Mouse (Mus musculus) hindbrain, embryonic 14.5 days (tissue): ENCODE results near the gene Klk9. TPM values are rescaled to one million over a fixed set of nuclear protein-coding genes. Genes with fewer than 3 reads are reported as not detected.

Experiments used
- ATAC-seq: fragments of 200-750 bp; cut with Nextera tagmentation; 2 replicates; pipeline ENCODE4 v1.8.0; 2017; ENCODE audit warnings: moderate number of reproducible peaks, mild to moderate bottlenecking, moderate TSS enrichment, moderate library complexity; ENCODE audit not compliant: low FRiP score
- DNase-seq: peaks from one replicate; pipeline ENCODE4 v3.0.0-alpha.2; 2015; ENCODE audit warnings: low spot score
- H3K27ac ChIP-seq: fragments of 300-500 bp; sonication (generic); 2 replicates; pipeline ENCODE4 v1.5.1; 2014; ENCODE audit warnings: mild to moderate bottlenecking, moderate library complexity
- H3K27me3 ChIP-seq: fragments of 300-500 bp; sonication (generic); 2 replicates; pipeline ENCODE4 v1.6.1; 2014; ENCODE audit warnings: mild to moderate bottlenecking, low read length, mixed read lengths; ENCODE audit not compliant: control insufficient read depth, insufficient read depth
- H3K36me3 ChIP-seq: fragments of 300-500 bp; sonication (generic); replicated peaks from 2 replicates; pipeline ENCODE4 v1.6.1; 2014; ENCODE audit not compliant: control insufficient read depth, insufficient read depth
- H3K4me1 ChIP-seq: fragments of 300-500 bp; sonication (generic); replicated peaks from 2 replicates; pipeline ENCODE4 v1.6.1; 2014; ENCODE audit warnings: antibody characterized with exemption, low read length, mixed read lengths; ENCODE audit not compliant: control insufficient read depth, insufficient read depth
- H3K4me2 ChIP-seq: fragments of 300-500 bp; sonication (generic); replicated peaks from 2 replicates; pipeline ENCODE4 v1.6.1; 2014; ENCODE audit warnings: mild to moderate bottlenecking, moderate library complexity
- H3K4me3 ChIP-seq: fragments of 300-500 bp; sonication (generic); replicated peaks from 2 replicates; pipeline ENCODE4 v1.5.1; 2014; ENCODE audit warnings: mild to moderate bottlenecking, low read length
- H3K9ac ChIP-seq: fragments of 300-500 bp; sonication (generic); 2 replicates; pipeline ENCODE4 v1.6.1; 2014
- H3K9me3 ChIP-seq: fragments of 300-500 bp; sonication (generic); 2 replicates; pipeline ENCODE4 v1.6.1; 2016; ENCODE audit warnings: low read length; ENCODE audit not compliant: control insufficient read depth
- WGBS: fragments of 180-500 bp; shearing (Covaris S2); extraction: QIAGEN DNeasy Blood & Tissue Kit; methylation state at CpG from one replicate; pipeline ENCODE4 v1.1.7; 2014; 5-methylcytosine and 5-hydroxymethylcytosine counted together
- polyA plus RNA-seq: library from polyadenylated mRNA; unstranded; fragments of >200 nt; fragmentation: Nextera tagmentation; extraction: Ambion mirVana; gene quantifications from 2 replicates; pipeline ENCODE4 v1.2.1, GENCODE M21; 2014

The Klk9 gene
- polyA plus RNA-seq, 1 experiment from 2014 or later = not detected

DNA sequence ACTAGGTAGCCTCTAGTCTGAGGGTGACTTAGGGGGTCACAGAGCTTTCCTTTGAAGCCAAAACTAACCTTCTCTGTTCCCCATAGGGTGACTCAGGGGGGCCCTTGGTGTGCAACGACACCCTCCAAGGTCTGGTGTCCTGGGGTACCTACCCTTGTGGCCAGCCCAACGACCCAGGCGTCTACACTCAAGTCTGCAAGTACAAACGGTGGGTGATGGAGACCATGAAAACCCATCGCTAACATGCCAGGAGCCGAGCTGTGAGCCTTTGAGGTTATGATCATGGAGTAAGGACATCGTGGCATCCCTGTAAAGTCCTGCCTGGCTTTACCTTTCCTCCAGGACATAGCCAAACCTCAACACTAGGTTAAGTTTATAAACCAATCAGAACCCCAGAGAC lies 23.5 kb downstream of the Klk9 start:
- H3K36me3 ChIP-seq = no peaks in the 10 kb centered on the region
- no peaks in the 10 kb centered on the region for H3K4me1 ChIP-seq
- ATAC-seq (no peak), DNase-seq (no peak)
- 93% methylated on average over 7 of the region's 7 CpGs for WGBS
- no peaks in the 10 kb centered on the region for H3K27me3 ChIP-seq
- no peak overlapping the region for H3K9ac ChIP-seq
- no peak overlapping the region for H3K4me2 ChIP-seq
- H3K9me3 ChIP-seq = no peaks in the 10 kb centered on the region
- no peak overlapping the region for H3K27ac ChIP-seq
- no peak overlapping the region for H3K4me3 ChIP-seq

DNA sequence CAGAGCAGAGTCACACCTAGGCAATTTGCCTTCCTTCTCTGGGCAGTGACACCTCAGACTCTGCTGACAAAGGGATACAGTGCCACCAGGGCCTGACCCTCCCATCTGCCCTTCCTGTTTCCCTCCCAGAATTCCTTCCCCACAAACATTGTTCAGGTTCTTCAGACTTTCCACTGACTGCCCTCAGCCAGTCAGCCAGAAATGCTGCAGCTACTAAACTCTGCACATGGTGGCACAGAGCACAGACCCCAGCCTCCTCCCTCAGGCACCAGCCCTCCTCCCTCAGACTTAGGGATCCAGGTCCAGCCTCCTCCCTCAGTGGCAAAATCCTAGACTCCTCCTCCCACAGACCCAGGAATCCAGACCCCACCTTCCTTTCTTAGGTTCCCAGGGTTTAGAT lies 25.1 kb downstream of the Klk9 start:
- Histone ChIP-seq H3K27ac (no peak overlapping the region), H3K4me2 (no peak overlapping the region), H3K36me3 (no peaks in the 10 kb centered on the region), H3K9ac (no peak overlapping the region), H3K27me3 (no peaks in the 10 kb centered on the region), H3K4me1 (no peaks in the 10 kb centered on the region), H3K4me3 (no peak overlapping the region), H3K9me3 (no peaks in the 10 kb centered on the region)
- DNase-seq (no peak), ATAC-seq (no peak)

- H3K36me3 ChIP-seq = no peaks in the 10 kb centered on the region
- DNase-seq = no peak
- no peaks in the 10 kb centered on the region for H3K9me3 ChIP-seq
- no peak overlapping the region for H3K27ac ChIP-seq
- ATAC-seq = no peak
- H3K4me3 ChIP-seq = no peak overlapping the region
- WGBS = 95% methylated on average over 7 of the region's 7 CpGs
- no peaks in the 10 kb centered on the region for H3K27me3 ChIP-seq
- H3K4me1 ChIP-seq = no peaks in the 10 kb centered on the region
- H3K4me2 ChIP-seq = no peak overlapping the region
- no peak overlapping the region for H3K9ac ChIP-seq
Measured at GRCm38 (mm10) chr7:43821581-43821980, 29.9 kb downstream of the Klk9 start.

DNA sequence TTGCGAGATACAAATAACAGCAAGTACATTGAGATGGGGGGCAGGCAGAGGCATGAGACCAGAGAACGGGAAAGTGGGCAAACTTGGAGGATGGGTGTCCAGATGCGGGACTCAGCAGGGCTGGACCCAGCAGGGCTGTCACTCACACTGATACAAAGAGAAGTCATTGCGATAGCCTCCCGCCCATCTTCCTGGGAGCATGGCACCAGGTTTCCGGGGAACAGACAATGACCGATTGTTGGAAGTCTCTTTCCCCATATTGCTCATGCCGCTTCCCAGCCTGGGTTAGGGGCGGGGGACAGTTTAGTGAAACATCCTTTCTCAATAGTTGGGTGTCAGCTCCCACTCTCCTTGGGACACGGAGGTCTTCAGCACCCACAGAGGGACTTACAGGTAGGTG lies 32.5 kb downstream of the Klk9 start, which contains the start of gene Klk6:
Klk6 (plus strand) TSS at position 301 of the 400 bp plus-strand sequence.
- no peak within 1 kb of the TSS for H3K27ac ChIP-seq
- ATAC-seq (no peak), DNase-seq (no peak)
- 76% methylated on average over 10 of the region's 10 CpGs for WGBS
- no peak within 1 kb of the TSS for H3K9ac ChIP-seq
- H3K4me1 ChIP-seq = no peaks in the 10 kb centered on the region
- no peaks in the 10 kb centered on the region for H3K27me3 ChIP-seq
- no peak within 1 kb of the TSS for H3K4me2 ChIP-seq
- no peak within 1 kb of the TSS for H3K4me3 ChIP-seq
- no peaks in the 10 kb centered on the region for H3K9me3 ChIP-seq
- H3K36me3 ChIP-seq = no peaks in the 10 kb centered on the region

GRCm38 (mm10) chr7:43826056-43826455 lies 34.4 kb downstream of the Klk9 start:
- no peak overlapping the region for H3K4me3 ChIP-seq
- H3K9ac ChIP-seq = no peak overlapping the region
- H3K36me3 ChIP-seq = no peaks in the 10 kb centered on the region
- ATAC-seq (no peak), DNase-seq (no peak)
- H3K9me3 ChIP-seq = no peaks in the 10 kb centered on the region
- no peaks in the 10 kb centered on the region for H3K4me1 ChIP-seq
- H3K4me2 ChIP-seq = no peak overlapping the region
- no peaks in the 10 kb centered on the region for H3K27me3 ChIP-seq
- whole genome bisulfite sequencing = 90% methylated on average over 5 of the region's 5 CpGs
- H3K27ac ChIP-seq = no peak overlapping the region

DNA sequence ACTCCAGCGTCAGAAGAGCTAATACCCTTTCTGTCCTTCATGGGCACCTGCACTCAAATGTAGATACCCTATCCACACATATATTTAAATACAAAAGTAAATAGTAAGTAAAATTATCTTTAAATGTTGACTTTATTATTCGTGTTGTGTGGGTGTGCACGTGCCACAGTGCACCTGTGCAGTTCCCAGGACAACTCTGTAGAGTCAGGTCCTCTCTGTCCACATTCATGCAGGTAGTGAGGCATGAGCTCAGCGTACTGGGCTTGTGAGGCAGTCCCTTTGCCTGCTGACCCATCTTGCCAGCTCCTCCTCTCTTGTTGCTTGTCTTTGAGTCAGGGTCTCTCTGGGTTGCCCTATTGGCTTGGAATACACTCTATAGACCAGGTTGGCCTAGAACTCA lies 36.0 kb downstream of the Klk9 start:
- ATAC-seq (no peak), DNase-seq (no peak)
- H3K4me2 ChIP-seq = no peak overlapping the region
- H3K4me3 ChIP-seq = no peak overlapping the region
- no peaks in the 10 kb centered on the region for H3K27me3 ChIP-seq
- no peaks in the 10 kb centered on the region for H3K36me3 ChIP-seq
- no peaks in the 10 kb centered on the region for H3K9me3 ChIP-seq
- H3K9ac ChIP-seq = no peak overlapping the region
- WGBS = 83% methylated on average over 4 of the region's 4 CpGs
- no peak overlapping the region for H3K27ac ChIP-seq
- H3K4me1 ChIP-seq = no peaks in the 10 kb centered on the region

GRCm38 (mm10) chr7:43829006-43829405 lies 37.3 kb downstream of the Klk9 start:
- Histone ChIP-seq H3K9me3 (no peaks in the 10 kb centered on the region), H3K9ac (no peak overlapping the region), H3K36me3 (no peaks in the 10 kb centered on the region), H3K27me3 (no peaks in the 10 kb centered on the region), H3K4me3 (no peak overlapping the region), H3K27ac (no peak overlapping the region), H3K4me1 (no peaks in the 10 kb centered on the region), H3K4me2 (no peak overlapping the region)
- ATAC-seq = no peak
- no peak for DNase-seq
- WGBS = 91% methylated on average over 8 of the region's 8 CpGs

DNA sequence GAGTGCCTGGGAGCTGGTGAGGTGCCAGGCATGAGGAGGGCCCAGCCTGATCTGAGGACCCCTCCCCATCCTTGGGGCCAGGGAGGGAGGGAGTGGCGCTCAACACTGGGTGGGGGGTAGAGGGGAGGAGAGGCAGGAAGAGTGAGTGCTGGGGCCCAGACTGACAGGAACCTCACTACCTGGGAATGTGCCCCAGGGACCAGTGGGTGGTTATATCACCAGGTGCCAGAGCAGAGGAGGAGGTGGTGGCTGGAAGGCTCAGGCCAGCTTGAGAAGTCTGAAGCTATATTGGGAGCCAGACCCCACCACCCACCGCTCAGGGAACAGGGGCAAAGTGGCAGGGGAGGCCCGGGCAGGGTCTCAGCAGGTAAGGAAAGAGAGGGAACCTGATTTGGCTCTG lies 50.0 kb downstream of the Klk9 start, which contains the start of gene Klk5:
Klk5 (plus strand) TSS at position 271 of the 400 bp plus-strand sequence.
- DNase-seq (no peak), ATAC-seq (no peak)
- H3K9me3 ChIP-seq = no peaks in the 10 kb centered on the region
- H3K27me3 ChIP-seq = no peaks in the 10 kb centered on the region
- H3K36me3 ChIP-seq = no peaks in the 10 kb centered on the region
- WGBS = 70% methylated on average over 3 of the region's 3 CpGs
- H3K27ac ChIP-seq = no peak within 1 kb of the TSS
- H3K4me2 ChIP-seq = no peak within 1 kb of the TSS
- H3K4me3 ChIP-seq = no peak within 1 kb of the TSS
- H3K4me1 ChIP-seq = no peaks in the 10 kb centered on the region
- H3K9ac ChIP-seq = no peak within 1 kb of the TSS

GRCm38 (mm10) chr7:43843801-43844200 lies 52.1 kb downstream of the Klk9 start:
- no peak for ATAC-seq
- Histone ChIP-seq H3K4me1 (no peaks in the 10 kb centered on the region), H3K27me3 (no peaks in the 10 kb centered on the region), H3K4me2 (no peak overlapping the region), H3K9me3 (no peaks in the 10 kb centered on the region), H3K27ac (no peak overlapping the region), H3K9ac (no peak overlapping the region), H3K4me3 (no peak overlapping the region), H3K36me3 (no peaks in the 10 kb centered on the region)
- DNase-seq = no peak
- 88% methylated on average over 4 of the region's 4 CpGs for WGBS
